Mouse (Mus musculus) heart, postnatal 0 days (tissue): ENCODE measurements around the gene Aaed1.

Experiments
- CTCF ChIP-seq: IDR thresholded peaks from 2 replicates; pipeline ENCODE4 v1.5.1; 2016; ENCODE audit warnings: antibody characterized with exemption, control low read depth, low read depth
- EP300 ChIP-seq: IDR thresholded peaks from 2 replicates; pipeline ENCODE4 v1.6.1; 2016; ENCODE audit warnings: antibody characterized with exemption, low read depth

GRCm38 (mm10) chr13:64274879-64275753 is 37.4 kb downstream of the Aaed1 start, which contains the start of gene Cdc14b:
- TF ChIP-seq CTCF (no peak), EP300 (no peak)
